Mouse (Mus musculus) embryonic fibroblast, embryonic 13.5 days (primary cell): ENCODE data around the gene Tenm2.

ENCODE experiments used
- CTCF ChIP-seq: IDR thresholded peaks from 2 replicates; pipeline ENCODE4 v1.5.1; 2011; ENCODE audit warnings: mild to moderate bottlenecking, control low read depth, low read length, moderate library complexity, borderline replicate concordance; ENCODE audit not compliant: insufficient read depth
- POLR2A ChIP-seq: IDR thresholded peaks from 2 replicates; pipeline ENCODE4 v1.6.1; 2011; ENCODE audit warnings: low read depth, mild to moderate bottlenecking, control low read depth, low read length, moderate library complexity

- no peak for TF ChIP-seq CTCF
- TF ChIP-seq POLR2A: no peak
These were observed 535.6 kb downstream of the Tenm2 start for GRCm38 (mm10) chr11:36700131-36700530.
